Mouse (Mus musculus) ES-E14 (cell line): ENCODE measurements at regions not wholly inside any gene's neighbourhood (a gene's known extent, or its start where the extent isn't known, plus 50 kb on each side); places are given as distances from the start of the nearest gene placed in this dataset.

ENCODE experiments used
- MAFK ChIP-seq: IDR thresholded peaks from 2 replicates; pipeline ENCODE4 v1.6.1; 2014; ENCODE audit warnings: mild to moderate bottlenecking, low read depth, low read length, inconsistent platforms; ENCODE audit not compliant: insufficient read depth
- ZNF384 ChIP-seq: IDR thresholded peaks from 2 replicates; pipeline ENCODE4 v1.6.1; 2012; ENCODE audit warnings: low read depth, low read length, inconsistent platforms

DNA sequence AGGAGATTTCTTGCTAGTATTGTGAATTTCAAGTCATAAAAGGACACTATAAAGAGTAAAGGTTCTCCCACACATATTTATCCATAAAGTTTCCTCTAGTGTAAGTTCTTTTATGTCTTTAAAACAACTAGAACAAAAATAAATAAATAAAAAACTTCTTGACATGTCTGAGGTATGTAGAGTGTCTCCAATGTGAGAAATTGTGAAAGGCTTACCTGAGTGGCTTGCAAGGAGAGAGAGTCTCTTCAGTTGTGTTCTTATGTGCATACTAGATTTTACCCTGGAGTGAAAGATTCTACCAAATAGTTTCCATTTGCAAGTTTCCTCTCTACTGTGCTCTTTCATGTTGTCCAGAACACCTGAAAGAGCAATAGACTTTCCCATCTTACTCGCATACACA lies 276.8 kb downstream of the Ankrd50 start:
- no peak for TF ChIP-seq MAFK
- TF ChIP-seq ZNF384, result no peak
